Mouse (Mus musculus) midbrain, postnatal 0 days (tissue): ENCODE results near the gene H60b. TPM values are rescaled to one million over a fixed set of nuclear protein-coding genes. Genes with fewer than 3 reads are reported as not detected.

ENCODE experiments used
- ATAC-seq: fragments of 200-750 bp; cut with Nextera tagmentation; 2 replicates; pipeline ENCODE4 v1.8.0; 2017; ENCODE audit warnings: moderate number of reproducible peaks, mild to moderate bottlenecking, moderate TSS enrichment, moderate library complexity; ENCODE audit not compliant: low FRiP score
- DNase-seq: peaks from one replicate; pipeline ENCODE4 v3.0.0-alpha.2; 2015; ENCODE audit warnings: low spot score
- H3K27ac ChIP-seq: fragments of 300-500 bp; sonication (generic); 2 replicates; pipeline ENCODE4 v1.5.1; 2014; ENCODE audit warnings: low read depth, mild to moderate bottlenecking, low read length, mixed read lengths
- H3K27me3 ChIP-seq: fragments of 300-500 bp; sonication (generic); 2 replicates; pipeline ENCODE4 v1.6.1; 2014; ENCODE audit warnings: low read length, control low read depth, mixed read lengths; ENCODE audit not compliant: insufficient read depth
- H3K36me3 ChIP-seq: fragments of 300-500 bp; sonication (generic); 2 replicates; pipeline ENCODE4 v1.6.1; 2014; ENCODE audit warnings: low read length, control low read depth, mixed read lengths; ENCODE audit not compliant: insufficient read depth
- H3K4me1 ChIP-seq: fragments of 300-500 bp; sonication (generic); 2 replicates; pipeline ENCODE4 v1.6.1; 2014; ENCODE audit warnings: mild to moderate bottlenecking, control low read depth, antibody characterized with exemption, low read length, mixed read lengths; ENCODE audit not compliant: insufficient read depth
- H3K4me2 ChIP-seq: fragments of 300-500 bp; sonication (generic); 2 replicates; pipeline ENCODE4 v1.6.1; 2014; ENCODE audit warnings: low read depth, mild to moderate bottlenecking, low read length, mixed read lengths; ENCODE audit not compliant: poor library complexity, severe bottlenecking
- H3K4me3 ChIP-seq: fragments of 300-500 bp; sonication (generic); 2 replicates; pipeline ENCODE4 v1.5.1; 2014; ENCODE audit warnings: low read depth, mild to moderate bottlenecking, low read length, moderate library complexity
- H3K9ac ChIP-seq: fragments of 300-500 bp; sonication (generic); replicated peaks from 2 replicates; pipeline ENCODE4 v1.6.1; 2014; ENCODE audit warnings: mild to moderate bottlenecking, low read length, moderate library complexity, mixed read lengths; ENCODE audit not compliant: poor library complexity, severe bottlenecking
- H3K9me3 ChIP-seq: fragments of 300-500 bp; sonication (generic); 2 replicates; pipeline ENCODE4 v1.6.1; 2016; ENCODE audit warnings: low read length, control low read depth
- CTCF ChIP-seq: IDR thresholded peaks from 2 replicates; pipeline ENCODE4 v1.5.1; 2016; ENCODE audit warnings: antibody characterized with exemption, mild to moderate bottlenecking
- WGBS: fragments of 180-500 bp; shearing (Covaris S2); extraction: QIAGEN DNeasy Blood & Tissue Kit; methylation state at CpG from one replicate; pipeline ENCODE4 v1.1.7; 2014; 5-methylcytosine and 5-hydroxymethylcytosine counted together
- polyA plus RNA-seq: library from polyadenylated mRNA; unstranded; fragments of >200 nt; fragmentation: Nextera tagmentation; extraction: Ambion mirVana; gene quantifications from 2 replicates; pipeline ENCODE4 v1.2.1, GENCODE M21; 2015
- total RNA-seq: library from RNA; depleted of rRNA; stranded (reverse); fragments of >200 nt; gene quantifications from 2 replicates; pipeline ENCODE4 v1.2.3, GENCODE M21; 2014; rRNA removed

Gene H60b
- total and polyA plus RNA-seq, 2 experiments from 2014 or later = 0.28 TPM; not detected in 1

DNA sequence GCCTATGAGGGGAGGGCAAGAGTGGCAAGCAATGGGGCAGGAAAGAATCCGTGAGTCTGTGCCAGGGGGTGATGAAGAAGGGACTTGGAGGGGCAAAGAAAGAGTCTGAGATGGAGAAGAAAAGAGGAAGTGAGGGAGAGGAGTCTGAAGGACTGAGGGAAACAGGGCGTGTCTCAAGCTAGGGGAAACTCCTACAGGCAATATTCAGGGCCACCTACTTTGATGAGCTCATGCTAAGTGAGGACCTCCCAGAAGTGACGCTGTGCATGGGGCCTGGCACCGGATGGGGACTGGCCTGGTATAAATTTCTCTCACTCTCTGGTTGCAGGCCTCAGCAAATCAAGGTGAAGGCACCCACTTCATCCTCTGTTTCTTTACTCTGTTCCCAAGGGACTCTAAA is 148.1 kb downstream of the H60b start:
- Histone ChIP-seq H3K9me3 (no peaks in the 10 kb centered on the region), H3K27me3 (no peaks in the 10 kb centered on the region), H3K4me2 (no peak overlapping the region), H3K4me1 (no peaks in the 10 kb centered on the region), H3K9ac (no peak overlapping the region), H3K4me3 (no peak overlapping the region), H3K36me3 (no peaks in the 10 kb centered on the region), H3K27ac (no peak overlapping the region)
- DNase-seq (no peak), ATAC-seq (no peak)
- TF ChIP-seq CTCF = no peak
- WGBS = 78% methylated on average over 4 of the region's 4 CpGs

DNA sequence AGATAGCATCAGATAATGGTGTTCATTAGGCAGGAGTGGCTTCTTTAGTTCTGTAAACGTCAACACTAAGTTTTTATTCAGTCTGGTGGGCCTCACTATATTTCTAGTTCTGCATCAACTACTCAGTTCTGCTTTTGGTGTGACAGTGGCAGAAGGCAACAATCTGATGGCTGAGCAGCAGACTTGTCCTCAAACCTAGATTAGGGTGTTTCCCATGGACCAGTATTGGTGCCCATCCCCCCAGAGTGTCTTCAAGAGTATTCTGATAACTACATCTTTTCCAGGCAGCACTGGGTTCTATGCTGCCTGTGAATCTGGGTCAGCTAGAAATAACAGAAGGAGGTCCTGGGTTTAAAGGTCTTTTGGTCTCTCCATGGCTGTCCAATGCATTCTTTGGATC is 149.8 kb downstream of the H60b start:
- TF ChIP-seq CTCF = no peak
- Histone ChIP-seq H3K27ac (no peak overlapping the region), H3K4me3 (no peak overlapping the region), H3K9me3 (no peaks in the 10 kb centered on the region), H3K4me1 (no peaks in the 10 kb centered on the region), H3K4me2 (no peak overlapping the region), H3K36me3 (no peaks in the 10 kb centered on the region), H3K9ac (no peak overlapping the region), H3K27me3 (no peaks in the 10 kb centered on the region)
- ATAC-seq (no peak), DNase-seq (no peak)
- WGBS = 87% methylated on average over 1 of the region's 1 CpGs

DNA sequence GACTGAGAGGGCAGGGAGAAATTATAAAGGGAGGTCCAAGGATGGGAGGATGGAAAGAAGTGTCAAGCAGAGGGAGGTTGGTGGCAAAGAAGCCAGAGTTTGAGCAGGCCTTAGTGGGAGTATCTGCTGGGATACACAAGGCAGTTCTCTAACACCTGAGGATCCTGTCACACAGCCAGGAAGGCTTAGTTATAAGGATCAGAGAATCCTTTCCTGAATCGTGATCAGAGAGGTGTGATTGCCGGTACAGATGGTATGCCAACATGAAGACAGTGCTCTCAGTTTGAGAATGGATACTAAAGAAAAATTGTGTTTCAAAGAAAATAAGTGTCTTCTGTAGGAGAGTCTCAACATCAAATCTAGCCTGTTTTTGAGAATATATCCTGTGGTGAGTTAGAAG is 164.5 kb downstream of the H60b start:
- Histone ChIP-seq H3K9me3 (no peaks in the 10 kb centered on the region), H3K27ac (no peak overlapping the region), H3K27me3 (no peaks in the 10 kb centered on the region), H3K4me3 (no peak overlapping the region), H3K4me1 (no peaks in the 10 kb centered on the region), H3K4me2 (no peak overlapping the region), H3K9ac (no peak overlapping the region), H3K36me3 (no peaks in the 10 kb centered on the region)
- 88% methylated on average over 2 of the region's 2 CpGs for WGBS
- ATAC-seq (no peak), DNase-seq (no peak)
- TF ChIP-seq CTCF = no peak

Other genes starting within 250 kb of the H60b start
- gene 4930444G20Rik, start 90.5 kb upstream of the H60b start, total RNA-seq = not detected in 2 replicates
- not detected in 2 replicates for gene 4930444G20Rik, start 90.5 kb upstream of the H60b start, polyA plus RNA-seq
- not detected in 2 replicates for gene E030030I06Rik, start 9.3 kb upstream of the H60b start, total RNA-seq
- gene E030030I06Rik, start 9.3 kb upstream of the H60b start, polyA plus RNA-seq = 1.8 and 1.9 TPM in 2 replicates
- gene Raet1e, start within 50 bp of the H60b start, total RNA-seq = 0.11 and 0.19 TPM in 2 replicates
- not detected in 2 replicates for gene Raet1e, start within 50 bp of the H60b start, polyA plus RNA-seq
- gene Raet1d, start 202.0 kb downstream of the H60b start, total RNA-seq = 0.33 and 0.77 TPM in 2 replicates
- gene Raet1d, start 202.0 kb downstream of the H60b start, polyA plus RNA-seq = 0.62 and 0.82 TPM in 2 replicates